Mouse (Mus musculus) ZHBTc4 (cell line): ENCODE results near the gene Reps1.
"Not testable (repeated sequence)": the region's sequence is repeated elsewhere in the genome, so short reads cannot be mapped to it uniquely, and the experiment has no call there.

Experiments used
- DNase-seq: peaks from one replicate; pipeline ENCODE4 v3.0.0-alpha.2; 2011; ENCODE audit warnings: low read depth, low spot score

The Reps1 gene

DNA sequence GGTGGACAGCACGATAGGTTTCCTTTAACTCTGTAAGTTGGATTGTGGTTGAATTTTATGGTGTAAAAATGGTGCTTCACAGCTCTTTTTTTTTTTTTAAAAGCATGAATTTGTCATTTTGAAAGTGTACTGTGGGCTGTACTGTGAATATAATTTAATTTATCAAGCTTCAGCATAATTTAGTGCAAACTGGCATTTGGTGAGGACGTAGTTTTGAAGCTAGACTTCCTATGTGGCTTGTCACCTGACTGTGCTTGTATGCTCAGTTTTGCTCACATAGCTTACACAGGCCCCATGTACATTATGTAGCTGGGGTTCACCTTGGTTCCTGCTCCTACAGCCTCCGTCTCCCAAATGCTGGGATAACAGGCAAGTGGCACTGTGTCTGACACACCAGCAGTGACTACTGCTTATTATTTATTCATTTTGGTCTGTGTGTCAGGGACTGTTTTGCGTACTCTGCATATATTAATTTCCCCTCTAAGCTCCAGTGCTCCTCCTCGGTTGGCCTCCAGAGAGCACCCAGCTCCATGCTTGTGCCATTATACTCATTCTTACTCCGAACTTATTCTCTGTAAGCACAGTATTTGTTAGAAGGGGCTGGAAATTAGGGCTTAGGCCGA is 9.1 kb downstream of the Reps1 start:
- no peak for DNase-seq

GRCm38 (mm10) chr10:18066031-18066439 is 10.4 kb downstream of the Reps1 start:
- no peak for DNase-seq

- DNase-seq: no peak
These were observed 12.2 kb downstream of the Reps1 start for GRCm38 (mm10) chr10:18067761-18068446.

- no peak for DNase-seq
These were observed 13.2 kb downstream of the Reps1 start for GRCm38 (mm10) chr10:18068880-18069279.

GRCm38 (mm10) chr10:18069576-18069975 is 13.9 kb downstream of the Reps1 start:
- DNase-seq: no peak

- no peak for DNase-seq
These were observed 14.5 kb downstream of the Reps1 start for GRCm38 (mm10) chr10:18070144-18070543.

- no peak for DNase-seq
These were observed 15.0 kb downstream of the Reps1 start for GRCm38 (mm10) chr10:18070616-18071015.

- no peak for DNase-seq
These were observed 17.2 kb downstream of the Reps1 start for GRCm38 (mm10) chr10:18072871-18073270.

DNA sequence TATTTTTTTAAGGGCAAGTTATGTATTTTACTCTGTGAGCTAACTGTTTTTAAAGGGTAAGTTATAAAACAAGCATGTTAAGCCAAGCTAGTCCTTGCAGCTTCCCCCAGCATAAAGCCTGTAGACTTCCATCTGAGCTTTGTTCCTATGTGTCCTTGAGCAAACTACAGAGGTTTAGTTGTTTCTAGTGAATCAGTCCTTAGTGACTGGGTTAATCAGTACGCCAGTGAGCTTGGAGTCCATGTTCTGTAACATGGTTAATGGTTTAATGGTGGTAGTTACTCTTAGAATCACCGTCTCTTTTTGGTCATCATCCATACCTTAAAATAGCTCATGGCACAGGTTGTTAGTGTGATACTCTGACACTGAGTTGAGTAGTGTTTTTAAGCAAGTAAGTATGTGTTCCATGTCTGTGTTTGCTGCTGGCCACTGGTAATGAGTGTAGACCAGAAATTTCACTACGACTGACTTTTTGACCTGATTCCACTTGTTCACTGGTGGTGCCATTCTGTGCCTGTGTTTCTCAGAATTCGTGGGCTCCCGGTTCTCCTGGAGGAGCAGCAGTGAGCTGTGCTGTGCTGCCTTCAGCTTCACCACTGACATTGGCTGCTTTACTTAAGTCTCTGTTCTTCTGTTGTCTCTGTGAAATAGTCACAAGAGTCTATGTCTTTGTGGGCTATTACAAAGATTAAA is 18.9 kb downstream of the Reps1 start:
- DNase-seq: no peak

GRCm38 (mm10) chr10:18075845-18076244 is 20.2 kb downstream of the Reps1 start:
- no peak for DNase-seq

GRCm38 (mm10) chr10:18081536-18081935 is 25.9 kb downstream of the Reps1 start:
- DNase-seq: no peak

DNA sequence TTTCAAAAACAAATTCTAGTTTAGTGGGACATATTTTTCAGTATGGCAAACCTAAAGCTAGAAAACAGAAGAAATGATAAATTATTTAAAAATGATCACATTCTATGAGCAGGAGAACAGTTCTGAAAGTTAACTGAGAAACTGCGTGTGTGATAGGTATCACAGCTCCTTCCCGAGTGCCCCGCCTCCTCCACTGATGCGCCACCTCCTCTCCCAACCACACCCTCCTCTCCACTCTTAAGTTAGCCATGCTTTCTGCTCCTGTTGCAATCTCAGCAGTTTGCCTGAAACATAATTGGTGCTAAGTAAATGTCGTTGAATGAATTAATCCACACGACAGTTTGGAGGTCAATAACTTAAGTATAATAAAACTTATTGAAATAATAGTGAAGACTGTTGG is 27.1 kb downstream of the Reps1 start:
- no peak for DNase-seq

DNA sequence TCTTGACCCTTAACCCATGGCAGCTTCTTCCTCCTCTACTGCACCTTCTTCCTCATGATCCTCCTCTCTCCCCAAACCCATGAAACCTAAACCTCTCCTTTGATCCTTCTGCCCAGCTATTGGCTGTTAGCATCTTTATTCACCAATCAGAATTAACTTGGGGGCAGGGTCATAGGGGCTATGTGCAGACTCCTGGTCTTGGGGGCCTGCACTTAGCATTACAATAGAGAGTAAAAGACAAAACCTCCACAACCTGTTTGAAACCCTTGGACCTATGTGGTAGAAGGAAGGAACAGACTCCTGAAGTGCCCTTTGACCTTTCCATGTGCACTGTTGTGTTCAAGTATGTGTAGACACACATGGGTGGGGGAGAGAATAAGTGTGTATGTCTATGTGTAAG is 35.0 kb downstream of the Reps1 start:
- DNase-seq: peak; percentile 42

DNA sequence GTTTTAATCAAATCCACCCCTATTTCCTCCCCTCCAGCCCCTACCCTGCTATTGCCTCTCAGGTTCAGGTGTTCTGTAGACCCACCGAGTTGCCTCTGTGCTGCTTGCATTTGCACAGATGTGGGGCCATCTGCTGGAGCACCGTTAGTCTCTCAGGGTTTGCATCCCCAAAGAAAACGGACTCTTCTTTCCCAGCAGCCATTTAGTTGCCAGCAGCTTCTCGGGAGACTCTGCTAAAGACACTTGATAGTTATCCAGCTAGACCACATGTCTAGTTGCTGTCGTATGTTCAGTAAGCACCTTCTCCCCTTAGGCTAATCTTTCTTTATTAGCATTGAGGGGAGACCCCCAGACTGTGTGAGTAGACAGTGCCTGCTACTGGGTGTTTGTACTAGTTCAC is 46.5 kb downstream of the Reps1 start:
- no peak for DNase-seq

DNA sequence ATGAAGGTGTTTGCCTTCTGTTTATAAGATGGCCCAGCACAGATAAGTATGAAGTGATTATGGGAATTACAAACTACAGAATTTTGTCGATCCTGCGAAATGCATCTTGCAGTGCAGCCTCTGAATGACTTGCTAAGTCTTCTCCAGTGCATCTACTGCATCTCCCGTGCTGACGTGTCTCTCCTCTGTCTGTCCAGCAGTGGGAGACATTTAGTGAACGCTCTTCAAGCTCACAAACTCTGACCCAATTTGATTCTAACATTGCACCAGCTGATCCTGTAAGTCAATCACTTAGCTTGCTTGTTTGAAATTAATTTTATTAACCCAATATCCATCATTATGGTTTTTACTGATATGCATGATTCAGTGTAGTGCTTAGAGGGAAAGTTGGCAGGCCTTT is 51.8 kb downstream of the Reps1 start:
- DNase-seq: peak; percentile 34

- no peak for DNase-seq
These were observed 55.3 kb downstream of the Reps1 start for GRCm38 (mm10) chr10:18110940-18111339.

DNA sequence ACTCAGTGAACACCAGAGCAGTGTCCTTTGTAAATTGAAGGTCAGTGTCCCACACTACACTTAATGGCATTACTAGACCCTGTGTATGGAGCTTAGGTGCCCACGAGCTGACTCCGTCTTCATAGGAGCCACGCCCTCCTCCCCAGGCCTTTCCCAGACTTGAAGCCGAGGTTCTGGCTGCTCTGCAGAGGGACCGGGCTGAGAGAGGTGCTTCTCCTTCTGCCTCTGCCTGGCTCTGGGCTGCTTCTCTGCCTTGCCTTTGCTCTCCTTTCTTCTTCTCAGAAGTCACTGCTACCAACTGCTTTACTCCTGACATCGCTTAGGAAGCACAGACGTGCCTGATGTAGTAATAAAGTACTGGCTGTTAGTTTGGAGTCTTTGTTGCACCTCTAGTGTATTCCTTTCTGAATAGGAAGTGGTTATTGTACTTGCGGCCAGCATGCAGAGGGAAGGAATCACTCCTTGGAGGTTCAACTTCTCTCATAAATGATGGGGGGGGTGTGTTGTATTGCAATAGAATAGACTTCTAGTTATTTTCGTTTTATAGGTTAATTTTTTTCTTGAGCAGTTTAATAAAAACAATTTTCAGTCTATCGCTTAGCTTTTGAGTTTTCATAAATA is 57.9 kb downstream of the Reps1 start:
- DNase-seq: peak; percentile 27

DNA sequence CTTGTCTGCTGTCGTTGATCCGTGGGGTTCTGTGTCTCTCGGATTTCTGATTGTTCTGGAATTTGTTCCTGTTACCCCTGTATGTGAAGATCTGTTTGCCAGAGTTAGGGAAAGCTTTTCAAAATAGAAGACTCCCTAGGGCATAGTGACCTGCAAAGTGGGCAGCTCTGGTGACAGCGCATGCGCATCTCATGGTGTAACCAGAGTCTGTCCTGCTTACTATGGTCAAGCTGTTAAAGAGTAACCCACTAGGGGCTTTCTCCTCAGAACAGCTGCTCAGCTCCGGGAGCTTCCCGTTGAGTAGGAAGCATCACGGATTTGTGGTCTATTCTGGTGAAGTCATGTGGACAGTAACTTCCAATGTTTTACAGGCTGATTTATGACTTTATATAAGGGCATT is 62.7 kb downstream of the Reps1 start:
- DNase-seq: no peak

DNA sequence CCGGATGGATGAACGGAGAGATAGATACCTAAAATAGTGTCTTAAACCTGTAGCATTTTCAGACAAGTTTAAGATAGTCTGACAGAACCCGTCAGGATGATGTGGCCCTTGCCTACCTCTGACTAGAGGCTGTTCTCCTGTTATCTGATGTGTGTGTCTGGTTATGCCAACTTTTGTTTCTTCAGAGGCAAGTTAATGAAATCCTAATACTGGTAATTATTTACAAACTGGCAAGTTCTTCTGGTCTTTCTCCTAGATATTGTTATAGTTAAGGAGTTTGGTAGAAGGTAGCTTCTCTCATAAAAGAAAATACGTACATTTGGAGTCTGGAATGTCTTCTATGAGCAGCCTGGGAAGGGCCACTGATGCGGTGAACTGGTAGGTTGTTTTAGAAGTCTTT is 74.6 kb downstream of the Reps1 start:
- no peak for DNase-seq

- DNase-seq: peak; percentile 7
These were observed 76.3 kb downstream of the Reps1 start for GRCm38 (mm10) chr10:18131666-18132650.

- DNase-seq: not testable (repeated sequence)
These were observed 83.3 kb downstream of the Reps1 start for GRCm38 (mm10) chr10:18138853-18139503.
